Mouse (Mus musculus) thymus, adult 18-20 months (tissue): ENCODE data around the gene Mycbp.
A peak's percentile ranks its signal among the peaks of the same experiment; 100 is the strongest.

Experiments
- DNase-seq, 2 experiments: peaks; one replicate each; pipeline ENCODE4 v3.0.0; 2022; ENCODE audit warnings: mixed read lengths in 2 of 2

Gene Mycbp

GRCm38 (mm10) chr4:123946701-123947100 lies 42.1 kb downstream of the Mycbp start:
- DNase-seq = no peak

DNA sequence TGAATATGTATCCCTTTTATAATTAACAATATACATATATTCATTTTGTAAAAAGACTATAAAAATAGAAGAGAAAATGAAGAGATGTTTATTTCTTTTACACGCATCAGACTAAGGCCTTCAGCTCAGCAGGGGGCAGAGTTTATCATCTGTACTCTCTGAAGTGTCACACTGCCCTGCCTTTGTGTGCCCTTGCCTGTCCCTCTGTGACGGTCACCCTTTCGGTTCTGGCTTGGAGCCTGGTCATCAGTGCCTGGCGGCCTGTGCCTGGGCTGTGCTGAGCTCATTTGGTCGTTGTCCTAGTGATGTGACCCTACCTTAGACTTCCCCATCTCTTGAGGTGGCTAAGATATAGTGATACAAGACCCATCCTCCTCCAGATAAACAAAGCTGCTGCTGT lies 42.5 kb downstream of the Mycbp start:
- no peak for DNase-seq

- no peak for DNase-seq
These were observed 44.3 kb downstream of the Mycbp start for GRCm38 (mm10) chr4:123948901-123949300.

DNA sequence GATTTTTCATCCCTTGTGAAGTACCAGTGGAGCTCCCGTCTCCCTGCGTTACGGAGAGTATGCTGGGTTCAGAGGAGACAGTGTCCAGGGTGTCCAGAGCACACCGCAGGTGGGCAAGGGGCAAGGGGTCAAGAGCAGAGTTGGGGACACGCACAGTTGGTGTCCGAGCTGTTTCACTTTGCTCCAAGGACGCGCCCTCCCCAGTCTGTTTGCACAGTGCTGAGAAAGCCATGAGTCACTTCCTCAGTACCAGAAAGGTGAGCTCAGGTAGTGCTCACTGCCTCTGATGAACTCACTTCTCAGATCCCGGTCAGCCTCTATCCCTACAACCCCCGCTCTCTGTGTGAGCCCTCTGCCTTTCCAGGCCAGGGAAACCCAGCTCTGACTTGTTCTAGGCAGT lies 45.0 kb downstream of the Mycbp start:
- no peak for DNase-seq

DNA sequence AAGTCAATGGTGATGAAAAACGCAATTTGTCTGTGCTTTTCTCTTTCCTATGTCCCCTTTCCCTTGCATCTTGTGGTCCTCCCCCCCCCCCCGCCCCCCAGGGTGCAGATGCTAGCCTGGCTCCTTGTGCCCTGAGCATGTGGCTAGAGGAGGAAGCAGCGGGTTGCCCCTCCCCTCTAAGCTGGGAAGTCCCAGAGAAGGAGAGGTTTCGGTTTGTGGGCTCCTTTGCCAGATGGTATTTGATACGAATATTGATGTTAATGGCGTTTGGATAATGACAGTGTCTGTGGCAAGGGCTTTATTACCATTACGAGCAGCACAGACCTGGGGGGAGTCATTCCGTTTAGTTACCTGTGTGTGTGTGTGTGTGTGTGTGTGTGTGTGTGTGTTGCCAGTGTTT lies 47.4 kb downstream of the Mycbp start:
- no peak for DNase-seq

DNA sequence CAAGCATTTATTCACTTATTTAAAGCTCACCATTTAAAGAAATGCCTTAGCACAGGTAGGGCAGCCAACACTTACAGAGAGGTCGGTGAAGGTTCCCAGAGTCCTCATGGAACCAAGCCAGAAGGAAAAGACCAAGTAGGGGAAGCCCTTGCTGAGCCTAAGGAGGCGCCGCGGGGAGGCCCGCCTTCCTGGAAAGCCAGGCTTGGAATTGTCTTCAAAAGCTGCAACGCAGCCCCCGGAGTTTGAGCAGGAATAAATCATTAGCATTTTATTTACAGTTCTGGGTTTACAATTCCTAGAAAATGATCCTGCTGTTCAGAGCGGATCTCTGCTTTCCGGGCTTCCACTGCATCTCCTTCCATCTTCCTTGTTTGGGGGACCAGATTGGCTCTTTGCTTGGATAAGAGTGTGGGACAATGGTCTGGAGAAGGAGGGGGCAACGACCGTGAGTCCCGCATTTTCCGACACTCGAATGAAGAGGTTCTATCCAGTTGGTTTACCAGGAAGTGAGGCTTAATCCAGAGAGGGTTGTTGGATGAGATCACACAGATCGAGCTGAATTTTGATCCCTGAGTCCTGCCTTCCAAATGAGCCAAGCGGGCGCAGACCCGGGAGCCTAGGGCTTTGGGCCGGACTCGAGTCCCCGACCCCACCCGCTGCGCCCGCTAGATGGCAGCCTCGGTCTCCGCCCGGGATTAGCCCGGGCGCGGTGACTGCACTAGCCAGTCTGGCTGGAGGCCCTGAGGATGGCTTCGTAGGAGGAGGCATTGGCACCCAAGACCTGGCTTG lies 52.3 kb downstream of the Mycbp start:
- peak in 1 of 2 experiments; percentile 16 for DNase-seq

- no peak for DNase-seq
These were observed 52.8 kb downstream of the Mycbp start for GRCm38 (mm10) chr4:123957492-123957808.

DNA sequence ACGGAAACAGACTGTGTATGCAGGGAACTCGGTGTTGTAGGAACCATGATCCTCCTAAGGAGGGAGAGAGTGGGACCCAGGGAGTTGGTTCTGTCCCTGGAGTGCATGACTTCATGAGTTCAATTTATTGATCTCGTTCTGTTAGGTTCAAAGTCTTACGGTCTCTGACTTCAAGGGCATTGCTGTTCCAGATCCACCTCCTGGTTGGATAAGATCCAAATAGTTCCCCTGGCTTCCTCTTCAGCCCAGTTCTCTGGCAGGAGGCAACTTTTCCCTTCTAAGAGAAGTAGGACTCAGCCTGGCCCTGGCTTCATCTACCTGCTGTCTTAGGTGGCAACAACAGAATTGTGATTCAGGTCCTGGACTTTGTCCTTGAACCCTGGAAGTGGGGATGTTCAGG lies 53.3 kb downstream of the Mycbp start:
- DNase-seq = no peak

- no peak for DNase-seq
These were observed 56.3 kb downstream of the Mycbp start for GRCm38 (mm10) chr4:123960955-123961354.
